8 mouse cellular contexts compared by ENCODE assay signal in genomic region chr15:84986171-84987019, GRCm38 (mm10). TPM values are rescaled to one million over a fixed set of nuclear protein-coding genes. Genes with fewer than 3 reads are reported as not detected.
DNase-seq lines count a peak whose midpoint lies in the region; ATAC-seq and TF ChIP-seq lines count a peak whose summit lies in the region.

No protein-coding gene starts in this region.

- no peak for TF ChIP-seq CTCF in hindbrain, postnatal 0 days (IDR thresholded peaks at IDR 0.05; ENCODE audit: low read depth)

- no peak for ATAC-seq in kidney, embryonic 14.5 days (ENCODE audit: low FRiP score, low TSS enrichment)
- no peak for ATAC-seq in hindbrain, postnatal 0 days

- H3K9ac ChIP-seq in kidney, embryonic 14.5 days (ENCODE audit: low read depth, low read length) = peak overlapping the region; percentile 91; the same call in 1 of the 2 replicates
- H3K9ac ChIP-seq in hindbrain, postnatal 0 days (replicated peaks; ENCODE audit: low read length) = peak overlapping the region; percentile 97

- H3K27me3 ChIP-seq in kidney, embryonic 14.5 days (ENCODE audit: control insufficient read depth, insufficient read depth, low read length) = no peaks in the 10 kb centered on the region
- H3K27me3 ChIP-seq in hindbrain, postnatal 0 days (ENCODE audit: insufficient read depth, low read length) = no peaks in the 10 kb centered on the region
- H3K27me3 ChIP-seq in myocyte (ENCODE audit: control insufficient read depth, insufficient read depth, insufficient read length) = no peaks in the 10 kb centered on the region

- TF ChIP-seq POLR2A in myocyte (IDR thresholded peaks at IDR 0.05; ENCODE audit: insufficient read length, low read depth) = no peak

- no peak overlapping the region for H3K27ac ChIP-seq in kidney, embryonic 14.5 days (ENCODE audit: low read depth, low read length)
- 0 out of 2 replicates have a peak overlapping the region, but pooled peaks have one; percentile 90 for H3K27ac ChIP-seq in hindbrain, postnatal 0 days

- peak overlapping the region; percentile 86 for H3K4me3 ChIP-seq in kidney, embryonic 14.5 days (ENCODE audit: low read length)
- H3K4me3 ChIP-seq in hindbrain, postnatal 0 days (ENCODE audit: low read length) = peak overlapping the region; percentile 82
- peak overlapping the region; percentile 69 for H3K4me3 ChIP-seq in myocyte

- H3K36me3 ChIP-seq in kidney, embryonic 14.5 days (ENCODE audit: control insufficient read depth, insufficient read depth, low read length) = no peaks in the 10 kb centered on the region
- no peaks in the 10 kb centered on the region for H3K36me3 ChIP-seq in hindbrain, postnatal 0 days (ENCODE audit: insufficient read depth, low read length)
- H3K36me3 ChIP-seq in myocyte (ENCODE audit: control insufficient read depth, insufficient read depth) = no peaks in the 10 kb centered on the region

- peaks cover 14% of the 10 kb centered on the region; the same call in 1 of the 2 replicates for H3K4me1 ChIP-seq in kidney, embryonic 14.5 days (ENCODE audit: control insufficient read depth, insufficient read depth, low read length)
- peaks cover 27% of the 10 kb centered on the region for H3K4me1 ChIP-seq in hindbrain, postnatal 0 days (ENCODE audit: insufficient read depth, low read length)

- peak overlapping the region; percentile 95 for H3ac ChIP-seq in myocyte (ENCODE audit: control insufficient read depth, insufficient read length)

- WGBS in kidney, embryonic 14.5 days = 69% methylated on average over 4 of the region's 4 CpGs
- WGBS in hindbrain, postnatal 0 days = 53% methylated on average over 4 of the region's 4 CpGs

- peaks cover 31% of the 10 kb centered on the region for H3K79me2 ChIP-seq in myocyte (ENCODE audit: control insufficient read depth, insufficient read depth)

- H3K4me2 ChIP-seq in kidney, embryonic 14.5 days (replicated peaks; ENCODE audit: low read depth, low read length) = peak overlapping the region; percentile 89
- H3K4me2 ChIP-seq in hindbrain, postnatal 0 days (ENCODE audit: low read depth, low read length) = peak overlapping the region; percentile 93
- peak overlapping the region; percentile 78 for H3K4me2 ChIP-seq in myocyte (ENCODE audit: low read depth)

- no peaks in the 10 kb centered on the region for H3K9me3 ChIP-seq in kidney, embryonic 14.5 days (ENCODE audit: control insufficient read depth, low read length)
- no peaks in the 10 kb centered on the region for H3K9me3 ChIP-seq in hindbrain, postnatal 0 days (ENCODE audit: low read length)

- no peak for DNase-seq in kidney, postnatal 36 days
- DNase-seq in cerebellum, postnatal 10 days = peak; percentile 55 to 76
- DNase-seq in hindbrain, postnatal 0 days (ENCODE audit: low spot score) = no peak
- DNase-seq in gastrocnemius, adult 18-20 months (ENCODE audit: low spot score) = no peak
- no peak for DNase-seq in embryo, embryonic 10.5 days (ENCODE audit: low spot score)
- no peak for DNase-seq in adrenal gland, adult 18-20 months (ENCODE audit: low spot score in 2 of 2)

TF ChIP-seq in myocyte, 11 proteins besides CTCF, POLR2A, EP300 and RAD21:
- no peak for TF ChIP-seq POLR2AphosphoS2 (IDR thresholded peaks at IDR 0.05; ENCODE audit: insufficient read length, low read depth)
- no peak for TF ChIP-seq E2F4 (IDR thresholded peaks at IDR 0.05; ENCODE audit: insufficient read depth)
- no peak for TF ChIP-seq USF1 (IDR thresholded peaks at IDR 0.05; ENCODE audit: low read depth)
- no peak for TF ChIP-seq SRF (IDR thresholded peaks at IDR 0.05; ENCODE audit: control insufficient read depth, insufficient read length, low read depth)
- no peak for TF ChIP-seq MYOD1 (IDR thresholded peaks at IDR 0.05; ENCODE audit: control insufficient read depth in 1 of 3, insufficient read length in 2 of 3, low read depth in 2 of 3)
- no peak for TF ChIP-seq TCF3 (IDR thresholded peaks at IDR 0.05; ENCODE audit: insufficient read length, low read depth)
- TF ChIP-seq MAX (IDR thresholded peaks at IDR 0.05; ENCODE audit: low read depth) = no peak

RNA-seq across cellular contexts. Expression of gene 5031439G07Rik, which starts 2.0 kb away (rescaled TPM):
- polyA plus RNA-seq in kidney, embryonic 14.5 days (2014; fragmentation: Nextera tagmentation; extraction: Ambion mirVana) = 6.6 TPM in 2 replicates
- 123 and 127 TPM in 2 replicates for total RNA-seq in hindbrain, postnatal 0 days (2014; rRNA removed)
- polyA plus RNA-seq in hindbrain, postnatal 0 days (2015; fragmentation: Nextera tagmentation; extraction: Ambion mirVana) = 23.0 and 23.6 TPM in 2 replicates
- 44.0 TPM for polyA plus RNA-seq in myocyte (2012; fragmentation: generic; extraction: Trizol)
- 10 to 100 TPM; 79.2 to 99.4 TPM for total RNA-seq in gastrocnemius, adult 18-20 months (2021)
- total RNA-seq in adrenal gland, adult 18-20 months (2021) = 10 to 100 TPM; 38.8 to 53.7 TPM

RNA-seq across cellular contexts. Expression of gene Upk3a, which starts 30.5 kb away (rescaled TPM):
- 11.9 and 12.6 TPM in 2 replicates for polyA plus RNA-seq in kidney, embryonic 14.5 days (2014; fragmentation: Nextera tagmentation; extraction: Ambion mirVana)
- total RNA-seq in hindbrain, postnatal 0 days (2014; rRNA removed) = 1.0 and 6.5 TPM in 2 replicates
- 2.2 and 2.6 TPM in 2 replicates for polyA plus RNA-seq in hindbrain, postnatal 0 days (2015; fragmentation: Nextera tagmentation; extraction: Ambion mirVana)
- polyA plus RNA-seq in myocyte (2012; fragmentation: generic; extraction: Trizol) = not detected
- not detected for total RNA-seq in gastrocnemius, adult 18-20 months (2021)
- not detected for total RNA-seq in adrenal gland, adult 18-20 months (2021)

RNA-seq across cellular contexts. Expression of gene Fam118a, which starts 42.4 kb away (rescaled TPM):
- polyA plus RNA-seq in kidney, embryonic 14.5 days (2014; fragmentation: Nextera tagmentation; extraction: Ambion mirVana) = 17.3 and 23.2 TPM in 2 replicates
- total RNA-seq in hindbrain, postnatal 0 days (2014; rRNA removed) = 16.0 and 18.2 TPM in 2 replicates
- polyA plus RNA-seq in hindbrain, postnatal 0 days (2015; fragmentation: Nextera tagmentation; extraction: Ambion mirVana) = 29.0 and 30.3 TPM in 2 replicates
- polyA plus RNA-seq in myocyte (2012; fragmentation: generic; extraction: Trizol) = 16.0 TPM
- 1 to 10 TPM; 3.9 to 4.5 TPM for total RNA-seq in gastrocnemius, adult 18-20 months (2021)
- 1 to 10 TPM; 8.2 to 9.8 TPM for total RNA-seq in adrenal gland, adult 18-20 months (2021)

Comparison
In these comparisons a context has a peak if more than half of its experiments do, and no peak if none do; other contexts are left out.
1. DNase-seq: peak in cerebellum, postnatal 10 days (2 of 2); none in kidney, postnatal 36 days (0 of 2), hindbrain, postnatal 0 days (single experiment), gastrocnemius, adult 18-20 months (single experiment), embryo, embryonic 10.5 days (single experiment) and adrenal gland, adult 18-20 months (0 of 2).
2. Peak in every context shown above with its lines, with median percentiles within 50 percentile points of each other: H3K4me2 ChIP-seq and H3K4me3 ChIP-seq.